Mouse (Mus musculus) urinary bladder, postnatal 4 days (tissue): ENCODE measurements around the gene Ccr10.
"Not testable (repeated sequence)": the region's sequence is repeated elsewhere in the genome, so short reads cannot be mapped to it uniquely, and the experiment has no call there.

Source experiments
- DNase-seq, 2 experiments: peaks; one replicate each; pipeline ENCODE4 v3.0.0; 2021 to 2022; ENCODE audit warnings: low spot score in 2 of 2

Ccr10 gene

DNA sequence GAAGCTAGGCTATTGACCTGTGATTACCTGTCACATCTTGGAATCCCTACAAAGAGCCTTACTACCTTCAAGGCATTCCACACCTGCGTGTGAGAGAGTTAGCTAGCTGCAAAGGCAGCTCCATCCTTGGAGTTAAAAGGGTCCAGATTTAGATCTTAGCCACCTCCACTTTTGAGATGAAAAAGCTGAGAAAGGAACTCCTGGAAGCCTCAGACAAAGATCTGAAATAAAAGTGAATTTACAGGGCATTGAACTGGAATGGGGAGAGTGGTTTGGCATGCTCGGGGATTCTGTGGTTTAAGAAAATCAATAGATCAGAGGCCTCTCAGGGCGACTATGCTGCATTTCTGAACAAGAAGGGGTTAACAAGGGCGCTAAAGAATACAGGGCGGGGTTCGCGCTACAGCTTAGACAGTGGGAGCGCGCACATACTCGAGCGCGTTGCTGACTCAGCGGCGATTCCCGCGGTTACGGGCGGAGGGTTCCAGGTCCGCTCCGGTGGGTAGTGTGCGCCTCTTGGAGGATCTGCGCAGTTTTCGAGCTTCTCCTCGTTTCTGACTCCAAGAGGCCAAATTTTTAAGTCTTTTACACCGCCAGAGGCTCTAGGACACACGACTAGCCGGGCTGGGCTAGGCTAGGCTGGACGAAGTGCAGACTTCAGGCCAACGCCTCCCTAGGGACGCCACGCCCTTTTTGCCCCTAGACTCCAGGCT is 3.4 kb downstream of the Ccr10 start:
- peak in 1 of 2 experiments; percentile 67 for DNase-seq

DNA sequence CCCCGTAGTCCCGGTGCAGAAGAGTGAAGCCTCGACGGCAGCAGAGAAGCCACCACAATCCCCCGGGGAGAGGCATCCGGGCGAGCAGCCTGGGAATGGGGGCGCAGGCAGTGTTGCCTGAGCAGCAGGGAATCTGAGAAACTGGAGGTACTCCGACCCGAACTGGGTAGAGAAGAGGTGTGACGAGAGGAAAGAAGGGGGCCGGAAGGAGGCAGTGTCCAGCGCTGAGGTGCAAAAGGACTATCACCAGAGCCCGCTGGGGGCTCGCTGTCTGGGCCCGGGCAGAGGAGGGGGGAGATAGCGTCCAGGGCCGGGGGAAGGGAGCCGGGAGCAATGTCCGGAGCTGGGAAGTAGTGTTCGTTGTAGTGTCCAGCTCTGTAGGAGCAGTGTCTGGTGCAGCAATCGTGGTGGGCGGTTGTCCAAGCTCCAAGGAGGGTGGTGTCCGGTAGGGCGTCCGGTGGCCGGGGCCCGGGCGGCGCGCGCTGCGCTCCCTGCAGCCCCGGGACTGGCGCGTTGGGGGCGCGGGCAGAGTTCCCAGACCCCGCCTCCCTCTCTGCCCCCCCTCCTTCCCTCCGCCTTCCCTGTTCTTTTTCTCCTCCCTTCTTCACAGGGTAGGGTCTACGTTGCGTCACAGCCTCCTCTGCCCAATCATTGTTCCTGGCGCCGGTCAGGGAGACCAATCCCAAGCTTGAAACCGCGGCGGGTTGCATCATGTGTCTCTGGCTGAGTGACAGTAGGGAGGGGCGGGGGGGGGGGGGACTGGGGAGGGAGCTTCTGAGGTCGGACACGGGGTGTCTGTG is 4.2 kb downstream of the Ccr10 start, which contains the start of gene Plekhh3:
Gene Plekhh3 (minus strand): TSS at position 541 of the 800 bp plus-strand sequence.
- DNase-seq, result peak; percentile 94 to 95

DNA sequence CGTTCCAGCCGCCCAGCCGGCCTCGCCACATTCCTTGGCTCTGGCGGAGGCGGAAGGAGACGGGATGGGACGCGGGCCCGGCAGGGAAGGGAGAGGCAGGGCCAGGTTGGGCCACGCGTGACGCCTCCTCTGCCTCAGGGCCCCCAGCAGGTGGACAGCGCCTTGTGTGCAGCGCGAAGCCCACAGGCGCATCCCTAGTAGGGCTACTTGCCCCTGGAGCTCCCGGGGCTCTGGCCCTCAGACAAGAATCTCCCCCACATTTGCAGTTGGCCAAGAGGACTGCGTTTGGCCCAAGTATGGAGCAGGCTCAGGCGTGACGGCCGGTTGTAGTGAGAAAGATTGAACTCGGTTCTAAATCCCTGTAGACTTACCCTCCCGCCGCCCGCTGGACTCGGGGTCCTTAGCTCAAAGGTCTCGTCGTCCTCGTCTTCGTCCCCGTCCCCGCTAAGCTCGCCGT is 4.9 kb downstream of the Ccr10 start, which contains the start of gene Cntnap1:
Gene Cntnap1 (plus strand): TSS at position 170 of the 457 bp plus-strand sequence.
- DNase-seq, result peak; percentile 78 to 80

DNA sequence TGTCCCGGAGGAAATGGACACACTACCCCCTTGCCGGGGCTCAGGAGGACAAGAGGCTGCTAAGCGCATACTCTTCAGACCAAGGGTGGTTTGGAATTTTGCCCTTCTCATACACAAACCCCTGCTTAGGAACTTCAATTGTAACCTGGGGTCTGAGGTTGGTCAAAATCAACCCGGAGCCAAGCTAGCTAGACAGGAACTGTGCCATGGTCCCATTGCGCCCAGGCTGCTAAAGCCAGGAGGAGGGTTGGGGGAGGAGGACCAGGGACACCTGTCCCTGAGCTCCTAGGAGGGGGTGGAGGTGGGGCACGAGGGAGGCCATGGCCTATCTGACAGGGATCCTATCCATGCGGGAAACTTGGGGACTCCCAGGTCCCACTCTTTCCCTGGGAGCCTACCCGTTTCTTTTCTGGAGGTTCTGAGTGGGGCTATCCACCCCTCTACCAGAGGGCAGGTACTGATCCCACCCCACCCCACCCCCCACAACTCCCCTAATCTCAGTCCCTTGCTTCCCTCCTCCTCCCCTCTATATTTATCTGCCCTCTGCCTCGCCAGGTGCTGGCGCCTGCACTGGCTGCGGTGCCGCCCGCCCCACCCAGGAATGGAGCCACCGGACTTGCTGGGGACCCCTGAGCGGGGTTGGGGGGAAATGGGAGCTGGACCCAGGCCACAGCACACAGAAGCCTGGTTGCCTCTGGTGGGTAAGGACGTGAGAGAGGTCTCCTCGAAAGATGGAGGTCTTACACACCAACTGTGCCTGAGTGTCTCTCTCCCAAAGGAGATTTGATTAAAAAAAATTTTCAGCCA is 5.7 kb downstream of the Ccr10 start:
- peak in 1 of 2 experiments; percentile 31 for DNase-seq

DNA sequence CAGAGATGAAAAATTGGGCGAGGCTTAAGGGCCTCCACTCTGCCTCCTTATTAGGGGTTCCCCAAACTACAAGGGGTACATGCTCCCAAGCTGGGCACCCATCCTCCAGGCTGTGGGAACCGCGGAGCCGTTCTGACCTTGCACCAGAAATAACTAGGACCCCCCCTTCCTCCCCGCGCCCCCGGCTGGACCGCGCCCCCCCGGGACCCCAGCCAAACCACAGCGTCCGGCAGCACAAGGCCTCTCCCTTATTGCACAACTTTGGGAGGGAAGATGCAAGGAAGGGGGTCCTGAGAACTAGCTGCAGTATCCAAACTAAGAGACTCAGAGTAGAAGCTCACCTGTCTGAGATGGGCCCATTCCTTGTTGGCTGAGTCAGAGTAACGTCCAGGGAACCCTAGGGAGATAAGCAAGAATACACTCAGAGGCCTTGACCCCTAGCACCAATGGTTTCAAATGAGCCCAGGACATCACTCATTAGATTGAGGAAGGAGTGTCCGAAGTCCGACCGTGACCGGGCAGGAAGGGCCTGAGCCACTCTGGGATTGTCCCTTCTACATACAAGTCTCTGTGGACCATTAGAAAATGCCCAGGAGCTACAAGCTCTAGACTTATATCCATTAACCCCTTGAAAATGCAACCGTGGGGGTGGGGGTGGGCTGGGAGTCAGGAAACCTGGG is 6.8 kb downstream of the Ccr10 start:
- DNase-seq, result peak in 1 of 2 experiments; percentile 61

DNA sequence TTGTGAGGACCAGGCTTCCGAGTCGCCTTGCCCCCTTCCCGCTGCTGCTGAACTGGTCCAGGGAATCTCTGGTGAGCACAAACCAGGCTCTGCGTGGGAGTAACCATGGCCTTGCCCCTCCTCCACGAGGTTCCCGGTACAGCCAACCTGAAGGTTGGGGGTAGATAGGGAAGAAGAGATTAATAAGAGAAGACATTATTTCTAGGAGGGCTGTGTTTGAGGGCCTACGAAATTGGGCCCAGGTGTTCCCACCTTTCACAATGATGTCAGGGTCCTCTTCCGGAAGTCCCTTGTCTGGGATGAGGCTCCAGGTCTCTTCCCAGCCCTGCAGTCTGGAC is 7.3 kb downstream of the Ccr10 start:
- no peak for DNase-seq

DNA sequence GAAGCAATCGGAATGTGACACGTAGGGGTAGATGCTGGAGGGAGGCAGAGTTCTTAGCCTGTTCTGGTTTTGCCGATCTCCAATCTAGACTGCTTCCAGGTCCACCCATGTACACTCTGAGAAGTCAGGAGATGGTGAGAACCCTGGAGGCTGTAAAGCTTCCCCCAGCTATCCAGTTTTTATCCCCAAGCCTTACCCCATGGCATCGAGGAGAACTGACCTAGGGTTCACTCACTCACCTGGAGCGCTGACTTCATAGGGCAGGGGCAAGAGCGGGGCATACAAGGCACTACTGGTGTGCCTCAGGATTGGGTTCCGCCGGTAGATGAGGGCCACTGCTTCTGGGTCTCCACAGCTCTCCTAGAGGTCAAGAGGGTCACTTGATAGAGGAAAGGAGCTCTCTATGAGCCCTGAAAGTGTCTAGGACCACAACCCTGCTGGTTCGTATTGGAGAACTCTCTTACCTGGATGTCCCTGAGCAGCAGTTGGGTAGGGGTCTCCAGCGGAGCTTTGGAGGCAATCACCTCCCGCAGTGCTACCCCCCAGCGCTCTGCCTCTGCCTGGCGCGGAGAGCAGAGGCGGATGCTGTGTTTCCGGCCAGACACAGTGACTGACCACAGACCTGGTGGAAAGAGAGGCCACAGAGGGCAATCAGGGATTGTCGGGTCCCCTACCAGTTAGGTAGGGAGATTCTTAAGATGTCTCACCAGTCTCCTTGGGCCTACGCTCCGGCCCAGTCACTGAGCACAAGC is 7.9 kb downstream of the Ccr10 start:
- DNase-seq, result no peak

DNA sequence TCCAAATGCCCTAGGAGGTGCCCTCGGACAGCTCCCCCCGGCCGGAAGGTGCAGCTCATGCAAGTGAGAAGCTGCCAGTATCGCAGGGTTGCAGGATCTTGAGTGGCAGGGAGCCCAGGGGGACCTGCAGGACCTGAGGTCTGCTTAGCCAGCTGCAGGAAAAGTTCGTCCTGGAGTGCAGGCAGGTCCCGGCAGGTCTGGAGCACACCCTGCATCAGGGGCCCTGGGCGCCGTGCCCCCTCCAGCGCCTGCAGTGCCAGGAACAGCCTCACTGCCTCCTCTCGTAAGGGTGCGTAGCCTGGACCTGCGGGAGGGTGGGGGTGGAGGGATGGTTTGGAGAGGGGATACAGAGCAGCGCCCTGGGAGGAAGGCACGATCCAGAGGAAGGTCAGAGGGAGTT is 8.9 kb downstream of the Ccr10 start:
- peak in 1 of 2 experiments; percentile 19 for DNase-seq

DNA sequence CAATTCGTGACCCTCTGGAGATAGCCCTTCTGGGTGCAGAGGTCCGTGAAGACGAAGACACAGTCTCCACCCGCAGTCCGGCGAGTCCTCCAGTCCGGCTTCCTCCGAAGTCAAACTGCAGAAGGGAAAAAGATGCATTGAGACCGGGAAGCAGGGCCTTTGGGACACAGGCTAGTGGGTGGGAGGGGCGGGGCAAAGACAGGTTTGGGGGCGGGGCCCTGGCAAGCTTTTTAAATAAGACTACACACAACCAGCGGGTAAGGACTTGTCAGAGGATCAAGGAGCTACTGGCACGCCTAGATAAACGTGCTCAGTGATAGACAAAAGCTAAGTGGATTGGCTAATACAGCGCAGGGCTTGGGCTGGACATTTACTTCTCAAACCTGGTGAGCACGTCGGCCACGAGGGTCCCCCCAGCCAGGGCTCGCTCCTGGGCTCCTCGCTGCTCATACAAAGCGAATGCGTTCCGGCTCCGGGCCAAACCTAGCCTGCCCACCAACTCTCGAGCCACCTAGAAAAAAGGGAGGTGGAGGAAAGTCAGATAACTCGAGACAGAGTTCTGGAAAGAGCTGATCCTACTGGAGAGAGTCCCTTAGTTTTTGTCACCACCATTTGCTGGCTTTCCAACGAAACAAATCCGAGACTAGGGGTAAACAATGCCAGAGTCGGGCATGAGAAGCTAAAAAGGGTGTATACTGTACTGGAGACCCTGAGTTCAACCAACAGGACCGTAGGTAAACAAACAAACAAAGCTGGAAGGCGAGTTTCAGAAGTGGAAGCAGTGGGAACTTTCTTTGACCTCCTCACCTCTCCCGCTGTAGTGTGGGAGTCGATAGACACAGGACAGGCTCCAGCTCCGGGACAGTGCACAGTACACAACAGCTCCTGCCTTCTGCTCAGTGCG is 10.3 kb downstream of the Ccr10 start:
- no peak for DNase-seq

DNA sequence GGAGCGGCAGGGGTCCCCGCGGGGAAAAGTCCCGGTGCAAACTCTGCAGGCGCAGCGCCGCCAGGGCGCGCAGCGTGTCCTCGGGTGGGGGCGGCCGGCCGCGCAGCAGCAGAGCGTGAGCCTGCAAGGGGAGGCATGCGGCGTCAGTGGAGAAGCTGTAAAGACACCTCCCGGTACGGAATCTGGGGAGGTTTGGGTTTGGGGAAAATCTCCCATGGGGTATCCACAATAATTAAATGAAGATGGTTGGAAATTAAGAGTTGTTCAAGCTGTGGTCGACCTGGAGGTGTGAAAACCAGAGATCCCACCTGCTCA is 10.9 kb downstream of the Ccr10 start:
- DNase-seq, result no peak

DNA sequence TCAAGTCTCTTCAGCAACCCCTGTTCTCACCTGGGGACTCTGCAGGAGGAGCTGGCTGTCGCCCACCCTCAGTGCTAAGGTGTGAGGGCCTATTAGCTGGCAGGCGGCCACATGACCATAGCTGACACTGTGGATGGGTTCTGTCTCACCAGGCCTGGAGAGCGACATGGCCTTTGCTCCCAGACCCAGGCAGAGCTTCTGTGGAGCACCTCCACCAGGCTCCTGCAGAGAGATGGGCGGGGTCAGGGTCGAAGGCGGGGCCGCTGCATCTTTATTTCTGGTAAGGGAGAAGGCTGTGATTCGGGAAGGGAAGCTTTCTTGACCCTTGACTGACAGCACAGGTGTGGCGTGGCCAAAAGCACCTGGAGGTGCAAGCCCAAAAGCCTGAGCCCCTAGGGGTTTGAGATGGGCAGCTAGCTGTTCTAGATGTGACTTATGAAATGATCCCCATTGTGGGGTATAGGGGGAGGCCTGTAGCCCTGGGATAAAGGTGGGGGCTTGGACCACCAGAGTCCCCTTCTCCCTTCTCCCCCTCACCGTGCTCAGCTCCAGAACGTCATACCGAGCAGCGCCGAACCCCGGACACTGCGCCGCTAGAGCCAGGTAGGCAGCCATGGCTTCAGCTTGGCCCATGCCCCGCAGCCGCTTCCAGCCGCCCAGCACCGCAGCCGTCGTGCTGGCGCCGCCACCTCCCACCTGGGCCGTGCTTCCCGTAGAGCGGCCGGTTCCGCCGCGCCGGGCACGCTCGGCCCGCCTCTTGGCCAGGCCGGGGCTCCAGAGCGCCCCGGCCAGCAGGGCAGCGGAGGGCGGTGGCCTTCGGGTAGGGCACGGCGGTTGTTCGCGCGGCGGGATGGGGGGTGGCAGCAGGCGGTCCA is 11.5 kb downstream of the Ccr10 start:
- DNase-seq, result peak in 1 of 2 experiments; percentile 18

DNA sequence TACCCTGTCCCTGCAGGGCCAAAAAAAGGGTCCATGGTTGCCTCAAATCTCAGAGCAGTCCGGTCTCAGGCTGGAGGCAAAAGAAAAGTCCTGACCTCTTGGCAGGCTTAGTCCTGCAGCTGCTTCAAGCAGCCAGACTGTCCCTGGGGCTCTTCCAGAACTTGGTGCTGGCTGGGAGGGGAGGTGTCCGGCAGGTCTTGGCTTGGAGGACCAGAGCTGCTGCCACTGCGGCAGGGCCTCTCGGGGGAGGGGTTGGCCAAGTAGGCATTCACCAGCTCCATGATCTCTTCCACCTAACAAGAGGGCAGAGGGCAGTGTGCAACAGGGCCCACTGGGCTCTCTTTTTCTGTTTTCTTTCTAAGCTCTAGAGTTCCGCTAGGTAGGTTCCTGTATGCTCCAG is 12.5 kb downstream of the Ccr10 start:
- peak in 1 of 2 experiments; percentile 71 for DNase-seq

DNA sequence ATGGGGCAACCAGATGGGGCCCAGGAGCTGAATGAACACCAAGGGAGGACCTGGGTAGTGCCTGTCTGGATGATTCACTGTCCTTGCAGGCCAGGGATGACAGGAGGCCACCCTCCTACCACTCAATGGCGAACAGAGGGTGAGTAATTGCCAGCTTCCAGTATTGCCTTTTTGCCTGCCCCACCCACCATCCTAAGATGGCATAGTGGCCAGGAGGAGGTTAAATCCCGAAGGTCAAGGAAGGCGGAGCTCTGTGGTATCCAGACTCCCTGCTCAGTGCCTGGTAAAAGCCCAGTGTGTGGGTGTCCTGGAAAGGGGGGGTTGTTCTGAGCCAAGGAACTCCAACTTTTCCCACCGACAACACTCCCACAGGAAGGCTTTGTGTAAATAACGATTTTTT is 12.9 kb downstream of the Ccr10 start:
- peak in 1 of 2 experiments; percentile 21 for DNase-seq

DNA sequence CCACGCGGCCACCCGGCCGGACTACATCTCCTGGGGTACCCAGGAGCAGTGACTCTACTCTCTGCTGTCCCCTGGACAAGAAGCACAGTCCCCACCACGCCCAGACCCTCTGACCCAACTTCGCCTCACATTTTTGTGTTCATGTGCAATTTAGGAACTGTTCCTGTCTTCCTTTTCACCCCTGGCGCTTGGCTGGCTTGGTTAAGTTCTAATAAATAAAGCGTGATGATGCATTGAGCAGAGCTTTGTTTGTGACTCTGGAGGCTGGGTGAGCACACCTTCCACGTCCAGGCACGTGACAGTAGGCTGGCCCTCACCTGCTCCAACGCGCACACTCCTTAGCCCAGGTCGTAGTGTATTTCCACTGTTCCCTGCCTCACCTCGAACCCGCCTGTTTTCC is 13.7 kb downstream of the Ccr10 start:
- DNase-seq, result no peak

DNA sequence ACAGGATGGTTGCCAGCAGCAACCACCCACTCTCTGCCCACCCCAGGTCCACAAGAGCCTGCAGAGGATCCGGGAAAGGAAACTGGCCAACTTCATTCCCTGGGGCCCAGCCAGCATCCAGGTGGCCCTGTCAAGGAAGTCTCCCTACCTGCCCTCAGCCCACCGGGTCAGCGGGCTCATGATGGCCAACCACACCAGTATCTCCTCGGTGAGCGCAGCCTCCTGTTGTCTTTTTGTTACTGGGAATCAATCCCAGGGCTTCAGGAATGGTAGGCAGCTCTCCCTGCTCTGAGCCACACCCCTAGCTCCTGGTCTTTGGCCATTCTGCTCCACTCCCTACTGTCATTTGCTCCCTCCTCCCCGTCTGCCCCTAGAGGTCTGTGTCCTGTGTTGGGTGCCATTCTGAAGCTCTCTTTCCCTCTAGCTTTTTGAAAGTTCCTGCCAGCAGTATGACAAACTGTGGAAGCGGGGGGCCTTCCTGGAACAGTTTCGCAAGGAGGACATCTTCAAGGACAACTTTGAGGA is 14.2 kb downstream of the Ccr10 start:
- DNase-seq, result not testable (repeated sequence)

DNA sequence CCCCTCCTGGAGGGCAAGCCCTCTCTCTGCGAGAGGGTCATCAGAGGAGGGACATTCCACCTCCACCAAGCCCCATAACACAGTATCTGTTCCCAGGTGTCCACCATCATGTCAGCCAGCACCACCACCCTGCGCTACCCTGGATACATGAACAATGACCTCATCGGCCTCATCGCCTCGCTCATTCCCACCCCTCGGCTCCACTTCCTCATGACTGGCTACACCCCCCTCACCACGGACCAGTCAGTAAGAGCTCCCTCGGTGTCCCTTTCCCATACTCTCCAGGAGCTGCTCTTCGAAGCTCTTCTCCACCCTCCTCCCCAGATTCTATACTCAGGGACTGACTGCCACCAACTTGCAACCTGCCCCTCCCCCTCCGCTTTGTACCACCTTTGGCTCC is 15.1 kb downstream of the Ccr10 start:
- DNase-seq, result not testable (repeated sequence)

DNA sequence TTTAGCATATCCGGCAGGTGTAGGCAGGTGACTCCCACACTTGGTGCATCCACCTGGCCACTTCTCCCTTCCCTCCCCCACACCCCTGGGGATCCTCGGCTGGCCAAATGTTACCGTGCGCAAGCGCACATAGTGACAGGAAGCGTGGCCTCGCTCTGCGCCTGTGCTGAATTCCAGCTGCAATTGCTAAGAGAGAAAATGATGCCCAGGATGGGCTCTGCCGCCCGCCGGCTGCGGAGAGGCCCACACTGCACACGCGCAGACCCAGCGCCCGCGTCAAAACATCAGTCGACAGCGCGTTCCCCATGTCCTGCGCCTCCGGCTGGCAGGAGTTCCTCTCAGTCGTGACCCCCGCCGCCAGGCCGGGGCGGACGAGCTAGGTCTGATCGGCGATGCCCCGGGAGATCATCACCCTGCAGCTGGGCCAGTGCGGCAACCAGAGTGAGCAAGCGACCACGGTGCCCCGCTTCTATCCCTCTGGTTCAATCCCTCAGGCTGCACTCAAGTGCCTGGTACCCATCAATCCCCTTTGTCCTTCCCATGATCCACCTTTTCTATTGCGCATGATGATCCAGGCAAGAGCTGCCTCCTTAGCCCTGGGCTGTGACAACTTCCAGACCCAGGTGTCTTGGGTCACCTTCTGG is 19.4 kb downstream of the Ccr10 start, which contains the start of gene Tubg2:
Gene Tubg2 (plus strand): TSS at position 180 of the 644 bp plus-strand sequence.
- DNase-seq, result peak in 1 of 2 experiments; percentile 43

DNA sequence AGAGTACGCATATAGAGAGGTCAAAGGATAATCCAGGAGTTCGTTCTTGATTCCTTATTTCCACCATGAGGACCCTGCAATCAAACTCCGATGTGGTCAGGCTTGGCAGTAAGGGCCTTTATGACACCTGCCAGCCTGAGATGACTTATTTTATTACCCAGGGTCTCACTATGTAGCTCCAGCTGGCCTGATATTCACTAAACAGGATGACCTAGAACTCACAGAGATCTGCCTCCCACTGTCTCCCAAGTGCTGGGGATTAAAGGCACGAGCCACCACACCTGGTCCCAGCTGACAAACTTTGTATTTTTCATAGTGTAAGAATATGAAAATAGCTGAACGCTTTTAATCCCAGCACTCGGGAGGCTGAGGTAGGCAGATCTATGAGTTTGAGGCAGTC is 20.1 kb downstream of the Ccr10 start:
- no peak for DNase-seq
